In genomic region chr10:56486584-56486983, GRCm38 (mm10) we compare ENCODE assay signal across 8 mouse cellular contexts.
A peak's percentile ranks its signal among the peaks of the same experiment; 100 is the strongest.
DNase-seq lines count a peak whose midpoint lies in the region; ATAC-seq and TF ChIP-seq lines count a peak whose summit lies in the region.

No protein-coding gene starts in this region.

- no peaks in the 10 kb centered on the region for H3K9me3 ChIP-seq in kidney, postnatal 0 days (replicated peaks; ENCODE audit: low read length)
- H3K9me3 ChIP-seq in stomach, embryonic 16.5 days (replicated peaks; ENCODE audit: control insufficient read depth, low read length) = no peaks in the 10 kb centered on the region

- intact Hi-C loops in heart, postnatal 25 days (cut with DNase I) = no loop called here

- TF ChIP-seq CTCF in kidney, postnatal 0 days (IDR thresholded peaks at IDR 0.05; ENCODE audit: low read depth) = no peak

- H3K4me1 ChIP-seq in kidney, postnatal 0 days (replicated peaks; ENCODE audit: insufficient read depth, low read length) = no peaks in the 10 kb centered on the region
- no peaks in the 10 kb centered on the region for H3K4me1 ChIP-seq in stomach, embryonic 16.5 days (ENCODE audit: control insufficient read depth, insufficient read depth, low read length)

- 42% methylated on average over 6 of the region's 6 CpGs for WGBS in kidney, postnatal 0 days
- 30% methylated on average over 6 of the region's 6 CpGs for WGBS in stomach, embryonic 16.5 days

- no peak for ATAC-seq in kidney, postnatal 0 days (replicated peaks; ENCODE audit: low FRiP score, low read depth)
- ATAC-seq in stomach, embryonic 16.5 days (ENCODE audit: insufficient read depth, low FRiP score) = peak; percentile 64
- ATAC-seq in activated CD4-positive, CD25-positive, alpha-beta regulatory T cell, adult 4 months = no peak

- H3K36me3 ChIP-seq in kidney, postnatal 0 days (ENCODE audit: insufficient read depth, low read length) = no peaks in the 10 kb centered on the region
- H3K36me3 ChIP-seq in stomach, embryonic 16.5 days (ENCODE audit: control insufficient read depth, insufficient read depth, low read length) = no peaks in the 10 kb centered on the region

- H3K27me3 ChIP-seq in kidney, postnatal 0 days (ENCODE audit: insufficient read depth, low read length) = no peaks in the 10 kb centered on the region
- H3K27me3 ChIP-seq in stomach, embryonic 16.5 days (ENCODE audit: control insufficient read depth, insufficient read depth, low read length) = no peaks in the 10 kb centered on the region

- DNase-seq in kidney, postnatal 0 days (ENCODE audit: low spot score) = peak; percentile 32
- no peak for DNase-seq in kidney, adult 18-20 months
- DNase-seq in c-Kit-positive CD71-positive TER-119-negative erythroid progenitor cells, embryonic 14.5 days (ENCODE audit: low read depth) = peak; percentile 9
- peak; percentile 24 for DNase-seq in heart, postnatal 25 days (ENCODE audit: low spot score)
- DNase-seq in B cell, adult 2 months = no peak
- no peak for DNase-seq in embryo, embryonic 10.5 days (ENCODE audit: low spot score)

- H3K4me3 ChIP-seq in kidney, postnatal 0 days (replicated peaks; ENCODE audit: low read depth, low read length) = no peak overlapping the region
- no peak overlapping the region for H3K4me3 ChIP-seq in stomach, embryonic 16.5 days (replicated peaks; ENCODE audit: low read length)

- no peak overlapping the region for H3K9ac ChIP-seq in kidney, postnatal 0 days (ENCODE audit: low read depth, low read length)
- H3K9ac ChIP-seq in stomach, embryonic 16.5 days (ENCODE audit: low read length) = no peak overlapping the region

- H3K27ac ChIP-seq in kidney, postnatal 0 days = no peak overlapping the region
- no peak overlapping the region for H3K27ac ChIP-seq in stomach, embryonic 16.5 days (ENCODE audit: low read length)

- H3K4me2 ChIP-seq in kidney, postnatal 0 days (ENCODE audit: low read length) = no peak overlapping the region
- no peak overlapping the region for H3K4me2 ChIP-seq in stomach, embryonic 16.5 days (ENCODE audit: low read depth, low read length)

Comparison
In these comparisons a context has a peak if more than half of its experiments do, and no peak if none do; other contexts are left out.
1. DNase-seq: peak in kidney, postnatal 0 days (single experiment), c-Kit-positive CD71-positive TER-119-negative erythroid progenitor cells, embryonic 14.5 days (single experiment) and heart, postnatal 25 days (single experiment); none in kidney, adult 18-20 months (single experiment), B cell, adult 2 months (0 of 2) and embryo, embryonic 10.5 days (single experiment).